Mouse (Mus musculus) lung, embryonic 14.5 days (tissue): Measurements from ENCODE around the gene Slc22a14. TPM values are rescaled to one million over a fixed set of nuclear protein-coding genes. Genes with fewer than 3 reads are reported as not detected.

Source experiments
- ATAC-seq: fragments of 200-750 bp; cut with Nextera tagmentation; 2 replicates; pipeline ENCODE4 v1.8.0; 2017; ENCODE audit warnings: mild to moderate bottlenecking, moderate TSS enrichment, moderate library complexity; ENCODE audit not compliant: insufficient read depth
- DNase-seq: peaks from one replicate; pipeline ENCODE4 v3.0.0-alpha.2; 2015
- H3K27ac ChIP-seq: fragments of 300-500 bp; sonication (generic); 2 replicates; pipeline ENCODE4 v1.5.1; 2014; ENCODE audit warnings: low read depth, mild to moderate bottlenecking, moderate library complexity
- H3K27me3 ChIP-seq: fragments of 300-500 bp; sonication (generic); 2 replicates; pipeline ENCODE4 v1.6.1; 2014; ENCODE audit warnings: low read length, control low read depth; ENCODE audit not compliant: insufficient read depth
- H3K36me3 ChIP-seq: fragments of 300-500 bp; sonication (generic); 2 replicates; pipeline ENCODE4 v1.6.1; 2014; ENCODE audit warnings: control low read depth; ENCODE audit not compliant: insufficient read depth
- H3K4me1 ChIP-seq: fragments of 300-500 bp; sonication (generic); 2 replicates; pipeline ENCODE4 v1.6.1; 2014; ENCODE audit warnings: antibody characterized with exemption, control low read depth; ENCODE audit not compliant: insufficient read depth
- H3K4me2 ChIP-seq: fragments of 300-500 bp; sonication (generic); 2 replicates; pipeline ENCODE4 v1.6.1; 2014; ENCODE audit warnings: mild to moderate bottlenecking
- H3K4me3 ChIP-seq: fragments of 300-500 bp; sonication (generic); 2 replicates; pipeline ENCODE4 v1.5.1; 2014; ENCODE audit warnings: low read depth, low read length
- H3K9ac ChIP-seq: fragments of 300-500 bp; sonication (generic); 2 replicates; pipeline ENCODE4 v1.6.1; 2014
- H3K9me3 ChIP-seq: fragments of 300-500 bp; sonication (generic); 2 replicates; pipeline ENCODE4 v1.6.1; 2016; ENCODE audit warnings: low read depth, low read length, control low read depth
- CTCF ChIP-seq: IDR thresholded peaks from 2 replicates; pipeline ENCODE4 v1.5.1; 2016; ENCODE audit warnings: antibody characterized with exemption, low read depth
- WGBS: fragments of 180-500 bp; shearing (Covaris S2); extraction: QIAGEN DNeasy Blood & Tissue Kit; methylation state at CpG from one replicate; pipeline ENCODE4 v1.1.7; 2014; 5-methylcytosine and 5-hydroxymethylcytosine counted together
- polyA plus RNA-seq: library from polyadenylated mRNA; unstranded; fragments of >200 nt; fragmentation: Nextera tagmentation; extraction: Ambion mirVana; gene quantifications from 2 replicates; pipeline ENCODE4 v1.2.1, GENCODE M21; 2014

Gene Slc22a14
- 0.35 TPM in 1 of 2 replicates, not detected in the other for polyA plus RNA-seq

GRCm38 (mm10) chr9:119365284-119365683 is at the start of gene Slc22a14:
Gene Slc22a14 (minus strand): TSS chr9:119365553.
- no peaks in the 10 kb centered on the region for H3K27me3 ChIP-seq
- H3K9me3 ChIP-seq = no peaks in the 10 kb centered on the region
- H3K27ac ChIP-seq = no peak within 1 kb of the TSS
- DNase-seq = peak; percentile 48
- no peaks in the 10 kb centered on the region for H3K4me1 ChIP-seq
- ATAC-seq = no peak
- H3K4me3 ChIP-seq = no peak within 1 kb of the TSS
- no peak within 1 kb of the TSS for H3K9ac ChIP-seq
- no peak for TF ChIP-seq CTCF
- 54% methylated on average over 7 of the region's 7 CpGs for WGBS
- no peak within 1 kb of the TSS for H3K4me2 ChIP-seq
- H3K36me3 ChIP-seq = 0 out of 2 replicates have a peak, but pooled peaks cover 4% of the 10 kb centered on the region

- Histone ChIP-seq H3K36me3 (no peaks in the 10 kb centered on the region), H3K27me3 (no peaks in the 10 kb centered on the region), H3K9ac (no peak overlapping the region), H3K4me3 (no peak overlapping the region), H3K4me1 (no peaks in the 10 kb centered on the region), H3K4me2 (no peak overlapping the region), H3K27ac (no peak overlapping the region), H3K9me3 (peaks cover 13% of the 10 kb centered on the region; the same call in 1 of the 2 replicates)
- no peak for TF ChIP-seq CTCF
- no peak for ATAC-seq
- 81% methylated on average over 5 of the region's 5 CpGs for WGBS
- DNase-seq = no peak
These were observed 44.5 kb upstream of the Slc22a14 start for GRCm38 (mm10) chr9:119409864-119410263.

- TF ChIP-seq CTCF = no peak
- no peak for DNase-seq
These were observed 43.7 kb upstream of the Slc22a14 start for GRCm38 (mm10) chr9:119408898-119409664.

GRCm38 (mm10) chr9:119407884-119408283 is 42.5 kb upstream of the Slc22a14 start:
- Histone ChIP-seq H3K27me3 (no peaks in the 10 kb centered on the region), H3K4me3 (no peak overlapping the region), H3K27ac (no peak overlapping the region), H3K4me2 (no peak overlapping the region), H3K9ac (no peak overlapping the region), H3K36me3 (no peaks in the 10 kb centered on the region), H3K9me3 (peaks cover 9% of the 10 kb centered on the region; the same call in 1 of the 2 replicates), H3K4me1 (peaks cover 5% of the 10 kb centered on the region; the same call in 1 of the 2 replicates)
- 73% methylated on average over 15 of the region's 15 CpGs for WGBS
- no peak for DNase-seq
- no peak for TF ChIP-seq CTCF
- no peak for ATAC-seq

More at GRCm38 (mm10) chr9:119408898-119409664, 43.7 kb upstream of the Slc22a14 start:
- Histone ChIP-seq H3K4me3 (no peak overlapping the region), H3K4me1 (peaks cover 1% of the 10 kb centered on the region; the same call in 1 of the 2 replicates), H3K27me3 (no peaks in the 10 kb centered on the region), H3K4me2 (no peak overlapping the region), H3K36me3 (no peaks in the 10 kb centered on the region), H3K9ac (no peak overlapping the region), H3K9me3 (peaks cover 13% of the 10 kb centered on the region; the same call in 1 of the 2 replicates), H3K27ac (no peak overlapping the region)
- ATAC-seq = no peak
- WGBS = 75% methylated on average over 11 of the region's 11 CpGs

- ATAC-seq (no peak), DNase-seq (no peak)
- H3K9ac ChIP-seq = no peak overlapping the region
- H3K4me2 ChIP-seq = peak overlapping the region; percentile 99
- H3K27ac ChIP-seq = no peak overlapping the region
- H3K4me3 ChIP-seq = peak overlapping the region; percentile 90
- no peaks in the 10 kb centered on the region for H3K9me3 ChIP-seq
- H3K36me3 ChIP-seq = no peaks in the 10 kb centered on the region
- no peaks in the 10 kb centered on the region for H3K27me3 ChIP-seq
- peaks cover 5% of the 10 kb centered on the region; the same call in 1 of the 2 replicates for H3K4me1 ChIP-seq
- TF ChIP-seq CTCF = no peak
- 62% methylated on average over 5 of the region's 5 CpGs for WGBS
These were observed 38.7 kb upstream of the Slc22a14 start for GRCm38 (mm10) chr9:119404090-119404489.

GRCm38 (mm10) chr9:119403236-119403641 is 37.9 kb upstream of the Slc22a14 start:
- no peaks in the 10 kb centered on the region for H3K27me3 ChIP-seq
- ATAC-seq (peak; percentile 21; the same call in 1 of the 2 replicates), DNase-seq (peak; percentile 81)
- no peaks in the 10 kb centered on the region for H3K9me3 ChIP-seq
- peak overlapping the region; percentile 99 for H3K4me2 ChIP-seq
- H3K4me1 ChIP-seq = peaks cover 5% of the 10 kb centered on the region; the same call in 1 of the 2 replicates
- no peak for TF ChIP-seq CTCF
- no peaks in the 10 kb centered on the region for H3K36me3 ChIP-seq
- H3K4me3 ChIP-seq = peak overlapping the region; percentile 90
- H3K9ac ChIP-seq = peak overlapping the region; percentile 98
- H3K27ac ChIP-seq = peak overlapping the region; percentile 99
- under 1% methylated on average over 26 of the region's 26 CpGs for WGBS
